Mouse (Mus musculus): ENCODE measurements around the gene Adig. TPM values are rescaled to one million over a fixed set of nuclear protein-coding genes. Genes with fewer than 3 reads are reported as not detected.

The Adig gene
- total and polyA plus RNA-seq, 3 experiments = 4.1 to 21.4 (median 4.7) TPM

DNA sequence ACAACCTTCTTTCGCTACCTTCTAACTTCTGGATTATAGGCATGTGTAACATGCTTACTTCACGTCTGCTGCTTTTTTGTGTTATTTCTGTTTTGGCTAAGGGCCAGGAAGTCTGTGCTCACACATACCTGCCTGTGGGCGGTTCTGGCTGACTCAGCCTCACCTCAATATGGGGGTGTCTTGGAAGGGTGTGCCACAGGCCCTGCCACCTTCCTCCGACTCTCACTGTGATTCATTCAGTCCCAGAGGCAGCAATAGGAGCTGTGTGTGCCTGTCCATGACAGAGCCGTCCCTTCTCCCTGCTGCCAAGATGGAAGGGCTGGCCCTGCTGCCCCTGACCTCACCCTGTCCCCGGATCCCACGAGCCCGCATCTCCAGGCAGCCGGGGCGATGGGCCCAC lies 10.1 kb downstream of the Adig start, which contains the start of gene Arhgap40:
Gene Arhgap40, plus strand, starts transcription at position 269 of the 400 bp plus-strand sequence.
- 90% methylated on average over 10 of the region's 10 CpGs for WGBS
- DNase-seq = no peak
- Histone ChIP-seq H3K9ac (ENCODE audit: low read depth, low read length) (no peak within 1 kb of the TSS), H3K4me3 (no peak within 1 kb of the TSS), H3K27ac (no peak within 1 kb of the TSS), H3K27me3 (ENCODE audit: control insufficient read depth, insufficient read depth, low read length) (no peaks in the 10 kb centered on the region), H3K4me1 (ENCODE audit: control insufficient read depth, insufficient read depth, low read length) (no peaks in the 10 kb centered on the region), H3K36me3 (ENCODE audit: control insufficient read depth, insufficient read depth, low read length) (no peaks in the 10 kb centered on the region), H3K79me2 (replicated peaks; ENCODE audit: control insufficient read depth, insufficient read depth, low read length) (no peaks in the 10 kb centered on the region)
- TF ChIP-seq POLR2A (IDR thresholded peaks at IDR 0.05; ENCODE audit: insufficient read depth, low read depth, low read length) = no peak
- no peak for TF ChIP-seq EP300 (IDR thresholded peaks at IDR 0.05; ENCODE audit: insufficient read depth, low read depth, low read length)
- no peak for TF ChIP-seq CTCF (IDR thresholded peaks at IDR 0.05)
- intact Hi-C loops (cut with DNase I) = no loop called here

DNA sequence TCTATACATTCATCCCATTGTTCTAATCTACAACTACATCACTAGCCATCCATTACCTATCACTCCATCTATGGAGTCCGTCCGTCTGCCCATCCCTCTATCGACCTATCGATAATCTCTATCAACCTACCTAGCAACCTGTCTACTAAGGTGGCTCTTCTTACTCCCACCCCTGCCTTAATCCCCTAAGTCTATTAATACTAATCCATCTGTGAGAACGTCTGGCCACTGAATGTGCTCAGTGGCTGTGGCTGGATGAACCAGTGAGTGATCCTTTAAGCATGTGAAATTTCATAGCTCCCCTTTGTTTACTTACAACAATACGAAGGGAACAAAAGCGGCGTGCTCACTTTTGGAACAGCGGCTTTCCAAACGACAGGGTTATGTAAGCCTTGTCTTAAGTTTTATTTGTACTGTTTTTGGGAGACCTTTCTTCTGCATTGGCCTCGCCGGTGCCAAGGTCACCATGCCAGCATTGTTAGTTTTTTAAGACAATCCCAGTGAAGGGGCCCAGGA lies 11.5 kb downstream of the Adig start:
- no peaks in the 10 kb centered on the region for H3K79me2 ChIP-seq (replicated peaks; ENCODE audit: control insufficient read depth, insufficient read depth, low read length)
- intact Hi-C loops (cut with DNase I) = no loop called here
- no peak for DNase-seq
- no peaks in the 10 kb centered on the region for H3K4me1 ChIP-seq (ENCODE audit: control insufficient read depth, insufficient read depth, low read length)
- H3K27ac ChIP-seq = no peak overlapping the region
- no peaks in the 10 kb centered on the region for H3K27me3 ChIP-seq (ENCODE audit: control insufficient read depth, insufficient read depth, low read length)
- H3K4me3 ChIP-seq = no peak overlapping the region
- H3K36me3 ChIP-seq (ENCODE audit: control insufficient read depth, insufficient read depth, low read length) = no peaks in the 10 kb centered on the region
- no peak overlapping the region for H3K9ac ChIP-seq (ENCODE audit: low read depth, low read length)
- TF ChIP-seq POLR2A (IDR thresholded peaks at IDR 0.05; ENCODE audit: insufficient read depth, low read depth, low read length) (no peak), CTCF (IDR thresholded peaks at IDR 0.05) (no peak), EP300 (IDR thresholded peaks at IDR 0.05; ENCODE audit: insufficient read depth, low read depth, low read length) (no peak)
- WGBS = 84% methylated on average over 12 of the region's 12 CpGs

DNA sequence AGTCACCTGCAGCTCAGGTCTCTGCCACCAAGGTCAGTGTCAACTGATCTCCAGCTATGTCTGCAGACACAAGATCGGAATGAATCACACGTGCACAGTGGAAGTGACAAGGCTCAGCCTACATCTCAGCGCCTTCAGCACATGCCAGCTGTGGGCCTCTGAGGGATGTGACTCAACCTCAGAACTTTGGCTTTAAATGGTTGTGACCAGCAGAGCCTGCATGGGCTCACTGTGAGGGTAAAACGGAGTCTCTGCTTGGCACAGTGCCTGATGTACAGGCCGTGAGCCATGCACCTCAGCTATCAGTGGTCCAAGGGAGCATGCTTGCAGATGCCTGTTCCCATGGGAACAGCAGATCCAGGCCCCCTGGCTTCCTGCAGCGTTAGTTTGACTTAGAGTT lies 16.2 kb downstream of the Adig start:
- Histone ChIP-seq H3K9ac (ENCODE audit: low read depth, low read length) (no peak overlapping the region), H3K27ac (no peak overlapping the region), H3K4me1 (ENCODE audit: control insufficient read depth, insufficient read depth, low read length) (no peaks in the 10 kb centered on the region), H3K27me3 (ENCODE audit: control insufficient read depth, insufficient read depth, low read length) (no peaks in the 10 kb centered on the region), H3K79me2 (replicated peaks; ENCODE audit: control insufficient read depth, insufficient read depth, low read length) (no peaks in the 10 kb centered on the region), H3K4me3 (no peak overlapping the region), H3K36me3 (ENCODE audit: control insufficient read depth, insufficient read depth, low read length) (no peaks in the 10 kb centered on the region)
- TF ChIP-seq EP300 (IDR thresholded peaks at IDR 0.05; ENCODE audit: insufficient read depth, low read depth, low read length) = no peak
- TF ChIP-seq CTCF (IDR thresholded peaks at IDR 0.05) = no peak
- no peak for TF ChIP-seq POLR2A (IDR thresholded peaks at IDR 0.05; ENCODE audit: insufficient read depth, low read depth, low read length)
- intact Hi-C loops (cut with DNase I) = no loop called here
- WGBS = 41% methylated on average over 6 of the region's 6 CpGs
- no peak for DNase-seq

DNA sequence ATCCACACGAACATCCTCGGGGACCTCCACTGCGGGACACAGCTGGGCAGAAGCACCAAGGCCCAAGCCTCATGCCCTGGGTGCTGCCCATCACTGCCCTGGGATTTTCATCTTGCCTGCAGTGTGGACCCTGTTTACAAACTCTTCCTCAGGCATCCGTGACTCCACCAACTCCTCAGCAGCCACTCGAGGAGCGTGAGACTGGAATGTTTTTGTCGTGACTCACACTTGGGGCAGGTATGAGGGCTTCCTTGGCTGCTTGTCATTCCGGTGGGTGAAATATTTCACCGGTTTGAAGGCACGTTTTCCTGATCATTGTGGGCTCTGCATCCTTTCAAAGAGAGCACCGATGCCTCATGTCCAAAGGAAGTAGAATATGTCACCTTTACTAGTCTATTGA lies 16.7 kb downstream of the Adig start:
- WGBS = 64% methylated on average over 11 of the region's 11 CpGs
- H3K9ac ChIP-seq (ENCODE audit: low read depth, low read length) = no peak overlapping the region

DNA sequence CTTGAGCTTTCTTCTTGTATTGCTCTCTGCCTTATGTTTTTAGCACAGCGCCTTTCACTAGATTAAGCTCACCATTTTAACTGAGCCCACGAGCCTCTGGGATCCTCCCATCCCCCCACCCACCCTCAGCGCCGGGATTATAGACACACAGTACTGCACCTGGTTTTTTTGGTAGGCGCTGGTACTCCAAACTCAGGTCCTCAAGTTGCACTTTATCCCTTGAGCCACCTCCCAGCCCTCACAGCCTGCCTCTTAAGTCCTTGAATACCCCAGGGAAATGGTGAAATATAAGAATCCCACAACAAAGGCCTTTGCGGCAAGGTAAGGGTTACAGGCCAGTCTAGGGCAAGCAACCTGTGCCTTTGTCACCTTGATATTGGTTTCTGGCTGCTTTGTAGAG lies 17.4 kb downstream of the Adig start:
- no peak for TF ChIP-seq EP300 (IDR thresholded peaks at IDR 0.05; ENCODE audit: insufficient read depth, low read depth, low read length)
- TF ChIP-seq CTCF (IDR thresholded peaks at IDR 0.05) = no peak
- TF ChIP-seq POLR2A (IDR thresholded peaks at IDR 0.05; ENCODE audit: insufficient read depth, low read depth, low read length) = no peak
- WGBS = 80% methylated on average over 6 of the region's 6 CpGs
- H3K4me1 ChIP-seq (ENCODE audit: control insufficient read depth, insufficient read depth, low read length) = no peaks in the 10 kb centered on the region
- H3K27ac ChIP-seq = no peak overlapping the region
- no peak overlapping the region for H3K4me3 ChIP-seq
- H3K36me3 ChIP-seq (ENCODE audit: control insufficient read depth, insufficient read depth, low read length) = no peaks in the 10 kb centered on the region
- intact Hi-C loops (cut with DNase I) = no loop called here
- no peak for DNase-seq
- H3K27me3 ChIP-seq (ENCODE audit: control insufficient read depth, insufficient read depth, low read length) = no peaks in the 10 kb centered on the region
- no peak overlapping the region for H3K9ac ChIP-seq (ENCODE audit: low read depth, low read length)
- H3K79me2 ChIP-seq (replicated peaks; ENCODE audit: control insufficient read depth, insufficient read depth, low read length) = no peaks in the 10 kb centered on the region

More for the DNA sequence above, 16.7 kb downstream of the Adig start:
- no peak overlapping the region for H3K27ac ChIP-seq
- H3K4me1 ChIP-seq (ENCODE audit: control insufficient read depth, insufficient read depth, low read length) = no peaks in the 10 kb centered on the region
- intact Hi-C loops (cut with DNase I) = no loop called here
- no peak for TF ChIP-seq EP300 (IDR thresholded peaks at IDR 0.05; ENCODE audit: insufficient read depth, low read depth, low read length)
- no peak for TF ChIP-seq POLR2A (IDR thresholded peaks at IDR 0.05; ENCODE audit: insufficient read depth, low read depth, low read length)
- TF ChIP-seq CTCF (IDR thresholded peaks at IDR 0.05) = no peak
- H3K27me3 ChIP-seq (ENCODE audit: control insufficient read depth, insufficient read depth, low read length) = no peaks in the 10 kb centered on the region
- H3K4me3 ChIP-seq = no peak overlapping the region
- H3K36me3 ChIP-seq (ENCODE audit: control insufficient read depth, insufficient read depth, low read length) = no peaks in the 10 kb centered on the region
- H3K79me2 ChIP-seq (replicated peaks; ENCODE audit: control insufficient read depth, insufficient read depth, low read length) = no peaks in the 10 kb centered on the region
- DNase-seq = no peak

DNA sequence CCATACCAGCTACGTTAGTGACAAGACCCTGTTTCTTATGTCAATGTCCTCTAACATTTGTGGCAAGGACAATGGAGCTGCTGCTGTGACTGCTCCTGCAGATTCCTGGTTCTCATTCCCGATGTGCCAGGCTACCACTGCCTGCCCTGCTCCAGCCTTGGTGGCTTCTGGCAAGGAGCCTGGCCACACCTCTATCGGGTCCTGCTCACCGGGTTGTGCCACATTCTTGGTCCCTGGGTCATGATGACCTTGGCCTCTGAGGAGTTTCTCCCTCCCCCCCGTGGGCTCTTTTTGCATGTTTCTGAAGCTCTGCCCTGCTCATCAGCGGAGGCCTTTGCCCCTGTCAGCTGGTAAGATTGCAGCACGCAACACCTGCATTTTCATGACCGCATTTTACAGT lies 20.6 kb downstream of the Adig start:
- DNase-seq = no peak
- Histone ChIP-seq H3K36me3 (ENCODE audit: control insufficient read depth, insufficient read depth, low read length) (no peaks in the 10 kb centered on the region), H3K9ac (ENCODE audit: low read depth, low read length) (no peak overlapping the region), H3K79me2 (replicated peaks; ENCODE audit: control insufficient read depth, insufficient read depth, low read length) (no peaks in the 10 kb centered on the region), H3K4me1 (ENCODE audit: control insufficient read depth, insufficient read depth, low read length) (no peaks in the 10 kb centered on the region), H3K4me3 (no peak overlapping the region), H3K27ac (no peak overlapping the region), H3K27me3 (ENCODE audit: control insufficient read depth, insufficient read depth, low read length) (no peaks in the 10 kb centered on the region)
- 56% methylated on average over 8 of the region's 8 CpGs for WGBS
- no peak for TF ChIP-seq EP300 (IDR thresholded peaks at IDR 0.05; ENCODE audit: insufficient read depth, low read depth, low read length)
- no peak for TF ChIP-seq CTCF (IDR thresholded peaks at IDR 0.05)
- TF ChIP-seq POLR2A (IDR thresholded peaks at IDR 0.05; ENCODE audit: insufficient read depth, low read depth, low read length) = no peak
- intact Hi-C loops (cut with DNase I) = no loop called here

Measured in heart, adult 2 months (tissue).